Mouse (Mus musculus) intestine, embryonic 15.5 days (tissue): ENCODE measurements around the gene Lyzl6. TPM values are rescaled to one million over a fixed set of nuclear protein-coding genes. Genes with fewer than 3 reads are reported as not detected.

Experiments
- ATAC-seq: fragments of 200-750 bp; cut with Nextera tagmentation; 2 replicates; pipeline ENCODE4 v1.8.0; 2017; ENCODE audit warnings: moderate TSS enrichment, moderate library complexity
- H3K27ac ChIP-seq: fragments of 300-500 bp; sonication (generic); 2 replicates; pipeline ENCODE4 v1.5.1; 2015; ENCODE audit warnings: mild to moderate bottlenecking, inconsistent platforms
- H3K27me3 ChIP-seq: fragments of 300-500 bp; sonication (generic); replicated peaks from 2 replicates; pipeline ENCODE4 v1.6.1; 2015; ENCODE audit warnings: inconsistent platforms
- H3K36me3 ChIP-seq: fragments of 300-500 bp; sonication (generic); 2 replicates; pipeline ENCODE4 v1.6.1; 2015; ENCODE audit warnings: inconsistent platforms
- H3K4me1 ChIP-seq: fragments of 300-500 bp; sonication (generic); replicated peaks from 2 replicates; pipeline ENCODE4 v1.6.1; 2015; ENCODE audit warnings: inconsistent platforms
- H3K4me2 ChIP-seq: fragments of 300-500 bp; sonication (generic); replicated peaks from 2 replicates; pipeline ENCODE4 v1.6.1; 2015; ENCODE audit warnings: mild to moderate bottlenecking, inconsistent platforms
- H3K4me3 ChIP-seq: fragments of 300-500 bp; sonication (generic); replicated peaks from 2 replicates; pipeline ENCODE4 v1.5.1; 2015; ENCODE audit warnings: inconsistent platforms
- H3K9ac ChIP-seq: fragments of 300-500 bp; sonication (generic); 2 replicates; pipeline ENCODE4 v1.6.1; 2015; ENCODE audit warnings: inconsistent platforms
- H3K9me3 ChIP-seq: fragments of 300-500 bp; sonication (generic); 2 replicates; pipeline ENCODE4 v1.6.1; 2016; ENCODE audit warnings: inconsistent platforms
- WGBS: fragments of 180-500 bp; shearing (Covaris S2); methylation state at CpG from one replicate; pipeline ENCODE4 v1.1.7; 2015; 5-methylcytosine and 5-hydroxymethylcytosine counted together
- polyA plus RNA-seq: library from polyadenylated mRNA; unstranded; fragments of >200 nt; fragmentation: Nextera tagmentation; extraction: Ambion mirVana; gene quantifications from 2 replicates; pipeline ENCODE4 v1.2.1, GENCODE M21; 2015

Lyzl6 gene
- polyA plus RNA-seq, 1 experiment from 2014 or later = not detected

- Histone ChIP-seq H3K9ac (no peak overlapping the region), H3K4me2 (no peak overlapping the region), H3K36me3 (no peaks in the 10 kb centered on the region), H3K9me3 (no peaks in the 10 kb centered on the region), H3K4me1 (no peaks in the 10 kb centered on the region), H3K4me3 (no peak overlapping the region), H3K27ac (no peak overlapping the region), H3K27me3 (peaks cover 12% of the 10 kb centered on the region)
- WGBS = 68% methylated on average over 6 of the region's 6 CpGs
- ATAC-seq = no peak
Observed at GRCm38 (mm10) chr11:103636261-103636660, 2.4 kb downstream of the Lyzl6 start.

DNA sequence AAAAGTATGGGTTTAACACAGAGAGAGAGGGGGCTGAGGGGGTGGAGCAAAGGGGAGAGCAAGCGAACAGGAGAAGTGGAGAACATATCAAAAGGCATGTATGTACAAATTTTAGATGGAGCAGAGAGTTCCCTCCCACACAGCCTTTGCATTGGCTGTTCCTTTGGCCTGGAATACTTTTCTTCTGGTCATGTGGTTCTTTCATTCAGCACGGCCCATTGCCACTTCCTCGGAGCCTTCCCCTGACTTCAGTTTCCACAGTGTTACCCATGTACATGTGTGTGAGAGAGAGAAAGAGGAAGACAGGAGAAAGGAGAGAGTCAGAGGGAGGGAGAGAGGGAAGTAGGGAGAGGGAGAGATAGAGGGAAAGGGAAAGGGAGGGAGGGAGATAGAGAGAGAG, 3.2 kb downstream of the Lyzl6 start:
- H3K27ac ChIP-seq = no peak overlapping the region
- no peak overlapping the region for H3K4me2 ChIP-seq
- H3K4me3 ChIP-seq = no peak overlapping the region
- no peaks in the 10 kb centered on the region for H3K36me3 ChIP-seq
- no peak for ATAC-seq
- H3K27me3 ChIP-seq = peaks cover 12% of the 10 kb centered on the region
- no peaks in the 10 kb centered on the region for H3K9me3 ChIP-seq
- H3K9ac ChIP-seq = no peak overlapping the region
- H3K4me1 ChIP-seq = no peaks in the 10 kb centered on the region
- 72% methylated on average over 3 of the region's 3 CpGs for WGBS

- 86% methylated on average over 7 of the region's 7 CpGs for WGBS
- Histone ChIP-seq H3K4me3 (no peak overlapping the region), H3K4me1 (no peaks in the 10 kb centered on the region), H3K27me3 (peaks cover 11% of the 10 kb centered on the region), H3K9ac (no peak overlapping the region), H3K9me3 (no peaks in the 10 kb centered on the region), H3K27ac (no peak overlapping the region), H3K36me3 (no peaks in the 10 kb centered on the region), H3K4me2 (no peak overlapping the region)
- no peak for ATAC-seq
Observed at GRCm38 (mm10) chr11:103634806-103635205, 3.9 kb downstream of the Lyzl6 start.

DNA sequence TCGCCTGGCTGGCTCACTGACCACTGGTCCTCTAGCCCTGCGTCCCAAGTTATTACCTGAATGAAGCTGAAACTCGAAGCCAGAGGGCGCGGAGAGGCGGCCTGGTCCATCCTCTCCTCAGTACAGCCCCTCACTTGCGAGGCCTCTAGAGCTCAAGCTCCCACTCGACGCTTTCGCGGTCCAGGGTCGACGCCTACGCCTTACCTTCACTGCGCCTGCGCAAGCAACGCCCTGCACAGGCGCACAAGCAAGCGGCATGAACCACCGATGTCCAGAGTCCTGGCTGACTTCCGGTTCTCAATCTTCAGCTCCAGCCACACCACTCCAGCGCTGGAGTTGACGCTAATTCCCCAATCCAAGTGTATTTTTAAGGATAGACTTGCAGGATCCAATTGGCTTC, 11.2 kb downstream of the Lyzl6 start:
- no peak overlapping the region for H3K9ac ChIP-seq
- H3K4me1 ChIP-seq = no peaks in the 10 kb centered on the region
- H3K4me3 ChIP-seq = no peak overlapping the region
- no peaks in the 10 kb centered on the region for H3K36me3 ChIP-seq
- no peaks in the 10 kb centered on the region for H3K9me3 ChIP-seq
- no peak overlapping the region for H3K4me2 ChIP-seq
- WGBS = 78% methylated on average over 23 of the region's 23 CpGs
- ATAC-seq = no peak
- H3K27me3 ChIP-seq = no peaks in the 10 kb centered on the region
- H3K27ac ChIP-seq = no peak overlapping the region

DNA sequence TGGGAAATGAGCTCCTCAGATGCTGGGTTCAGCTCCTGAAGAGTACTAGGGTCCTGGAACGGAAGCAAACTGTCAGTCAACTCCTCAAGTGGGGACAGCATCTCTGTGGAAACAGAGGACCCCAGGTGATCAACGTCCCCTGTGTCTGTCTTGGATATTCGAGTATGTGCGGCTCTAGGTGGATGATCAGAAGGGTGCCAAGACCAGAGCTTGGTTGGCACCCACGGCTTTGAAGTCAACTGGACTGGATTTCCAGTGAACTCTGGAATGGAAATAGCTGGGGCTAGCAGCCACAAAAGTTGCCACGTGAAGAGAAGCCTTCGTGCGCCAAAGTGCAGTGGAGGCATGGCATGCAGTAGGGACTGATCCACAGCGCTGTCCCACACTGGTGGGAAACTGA, 17.6 kb downstream of the Lyzl6 start, which contains the start of gene Gm884:
Gene Gm884 (minus strand): TSS at position 101 of the 400 bp plus-strand sequence.
- WGBS = 82% methylated on average over 9 of the region's 9 CpGs
- no peak within 1 kb of the TSS for H3K9ac ChIP-seq
- no peaks in the 10 kb centered on the region for H3K4me1 ChIP-seq
- H3K4me2 ChIP-seq = no peak within 1 kb of the TSS
- H3K27me3 ChIP-seq = no peaks in the 10 kb centered on the region
- H3K27ac ChIP-seq = no peak within 1 kb of the TSS
- no peaks in the 10 kb centered on the region for H3K9me3 ChIP-seq
- no peaks in the 10 kb centered on the region for H3K36me3 ChIP-seq
- ATAC-seq = no peak
- H3K4me3 ChIP-seq = no peak within 1 kb of the TSS

DNA sequence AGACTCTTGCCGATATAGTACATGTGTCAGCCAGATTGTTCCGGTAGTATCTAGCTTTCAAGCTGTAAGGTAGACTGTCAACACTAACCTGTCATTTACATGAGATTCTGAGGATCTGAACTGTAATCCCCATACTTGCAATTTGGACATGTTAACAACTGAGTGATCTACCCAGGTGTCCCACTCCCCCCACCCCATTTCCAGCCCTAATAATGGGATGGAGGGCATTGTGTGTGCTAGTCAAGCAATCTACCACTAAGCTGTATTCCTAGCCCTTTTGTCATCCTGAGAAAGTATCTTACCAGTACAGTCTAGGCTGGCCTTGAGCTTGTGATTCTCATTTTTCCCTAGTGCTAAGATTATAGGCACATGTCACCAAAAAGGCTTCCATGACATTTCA, 27.9 kb downstream of the Lyzl6 start:
- Histone ChIP-seq H3K4me2 (no peak overlapping the region), H3K36me3 (no peaks in the 10 kb centered on the region), H3K9ac (no peak overlapping the region), H3K4me1 (no peaks in the 10 kb centered on the region), H3K4me3 (no peak overlapping the region), H3K27me3 (no peaks in the 10 kb centered on the region), H3K27ac (no peak overlapping the region), H3K9me3 (no peaks in the 10 kb centered on the region)
- ATAC-seq = no peak
- 90% methylated on average over 2 of the region's 2 CpGs for WGBS

- Histone ChIP-seq H3K9me3 (no peaks in the 10 kb centered on the region), H3K4me1 (no peaks in the 10 kb centered on the region), H3K4me2 (no peak overlapping the region), H3K36me3 (no peaks in the 10 kb centered on the region), H3K27me3 (no peaks in the 10 kb centered on the region), H3K27ac (no peak overlapping the region), H3K4me3 (no peak overlapping the region), H3K9ac (no peak overlapping the region)
- 62% methylated on average over 5 of the region's 5 CpGs for WGBS
- no peak for ATAC-seq
Observed at GRCm38 (mm10) chr11:103606611-103607010, 32.1 kb downstream of the Lyzl6 start.

Other genes starting within 250 kb of the Lyzl6 start
- gene Plekhm1, start 226.2 kb downstream of the Lyzl6 start, polyA plus RNA-seq = 5.6 and 6.2 TPM in 2 replicates
- gene Lrrc37a, start 134.3 kb downstream of the Lyzl6 start, polyA plus RNA-seq = not detected in 2 replicates
- not detected in 2 replicates for gene Gm884, start 17.8 kb downstream of the Lyzl6 start, polyA plus RNA-seq
- gene Rprml, start 10.7 kb upstream of the Lyzl6 start, polyA plus RNA-seq = 0.44 and 0.52 TPM in 2 replicates
- gene Gosr2, start 59.0 kb upstream of the Lyzl6 start, polyA plus RNA-seq = 65.3 and 70.7 TPM in 2 replicates
- gene Wnt9b, start 110.9 kb upstream of the Lyzl6 start, polyA plus RNA-seq = 0.04 and 0.08 TPM in 2 replicates
- 0.31 and 0.49 TPM in 2 replicates for gene Wnt3, start 135.3 kb upstream of the Lyzl6 start, polyA plus RNA-seq